Mouse (Mus musculus) lung, adult 2 months (tissue): Measurements from ENCODE around the gene Cfap46. TPM values are rescaled to one million over a fixed set of nuclear protein-coding genes. Genes with fewer than 3 reads are reported as not detected.
A peak's percentile ranks its signal among the peaks of the same experiment; 100 is the strongest.

Experiments
- DNase-seq: peaks from one replicate; pipeline ENCODE4 v3.0.0; 2022
- H3K4me1 ChIP-seq: fragments of 200-500 bp; 2 replicates; pipeline ENCODE4 v1.6.1; 2011; ENCODE audit warnings: low read length; ENCODE audit not compliant: control insufficient read depth, insufficient read depth
- H3K4me3 ChIP-seq: fragments of 200-500 bp; replicated peaks from 2 replicates; pipeline ENCODE3; 2011; ENCODE audit warnings: low read depth, mild to moderate bottlenecking, control low read depth, low read length; ENCODE audit errors: extremely low read depth
- CTCF ChIP-seq: fragments of 200-500 bp; IDR thresholded peaks from 2 replicates; pipeline ENCODE4 v1.5.1; 2011; ENCODE audit warnings: mild to moderate bottlenecking, low read length, control low read depth; ENCODE audit not compliant: insufficient read depth
- POLR2A ChIP-seq: fragments of 200-500 bp; IDR thresholded peaks from 2 replicates; pipeline ENCODE4 v1.6.1; 2011; ENCODE audit warnings: low read depth, mild to moderate bottlenecking, control low read depth, low read length, borderline replicate concordance; ENCODE audit errors: extremely low read depth
- WGBS: fragments of 180-500 bp; shearing (Covaris S2); methylation state at CpG from one replicate; pipeline ENCODE4 v1.1.7; 2018; 5-methylcytosine and 5-hydroxymethylcytosine counted together
- polyA plus RNA-seq: library from polyadenylated mRNA; depleted of rRNA; stranded (reverse); fragments of >200 nt; gene quantifications from 2 replicates; pipeline ENCODE4 v1.2.3, GENCODE M21; 2012

Cfap46 gene
- polyA plus RNA-seq, 1 experiment = 13.5 TPM

DNA sequence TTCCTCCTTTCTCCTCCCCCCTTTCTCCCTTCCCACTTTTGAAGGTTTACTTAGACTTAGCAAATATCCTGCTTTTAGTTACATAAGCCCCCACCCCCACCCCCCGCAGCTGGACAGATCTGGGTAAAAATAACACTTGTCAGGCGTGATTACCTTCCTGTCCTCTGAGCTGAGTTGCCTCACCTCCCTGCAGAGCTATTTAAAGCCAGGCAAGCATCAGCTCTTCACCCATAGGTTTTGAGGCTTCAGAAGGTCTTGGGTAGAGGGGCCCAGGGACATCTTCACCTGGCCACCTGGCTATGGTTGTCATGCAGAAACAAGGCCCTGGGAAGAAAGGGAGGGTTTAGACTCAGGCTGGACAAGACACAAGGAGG lies 20.2 kb upstream of the Cfap46 start:
- WGBS = 2% methylated on average over 2 of the region's 2 CpGs
- no peaks in the 10 kb centered on the region for H3K4me1 ChIP-seq
- TF ChIP-seq CTCF = no peak
- TF ChIP-seq POLR2A = no peak
- DNase-seq = no peak
- H3K4me3 ChIP-seq = no peak overlapping the region

- TF ChIP-seq POLR2A = no peak
- TF ChIP-seq CTCF = peak; percentile 94
- H3K4me1 ChIP-seq = no peaks in the 10 kb centered on the region
- 22% methylated on average over 6 of the region's 6 CpGs for WGBS
- DNase-seq = peak; percentile 61
- H3K4me3 ChIP-seq = no peak overlapping the region
These were observed 19.7 kb upstream of the Cfap46 start for GRCm38 (mm10) chr7:139703146-139703825.

DNA sequence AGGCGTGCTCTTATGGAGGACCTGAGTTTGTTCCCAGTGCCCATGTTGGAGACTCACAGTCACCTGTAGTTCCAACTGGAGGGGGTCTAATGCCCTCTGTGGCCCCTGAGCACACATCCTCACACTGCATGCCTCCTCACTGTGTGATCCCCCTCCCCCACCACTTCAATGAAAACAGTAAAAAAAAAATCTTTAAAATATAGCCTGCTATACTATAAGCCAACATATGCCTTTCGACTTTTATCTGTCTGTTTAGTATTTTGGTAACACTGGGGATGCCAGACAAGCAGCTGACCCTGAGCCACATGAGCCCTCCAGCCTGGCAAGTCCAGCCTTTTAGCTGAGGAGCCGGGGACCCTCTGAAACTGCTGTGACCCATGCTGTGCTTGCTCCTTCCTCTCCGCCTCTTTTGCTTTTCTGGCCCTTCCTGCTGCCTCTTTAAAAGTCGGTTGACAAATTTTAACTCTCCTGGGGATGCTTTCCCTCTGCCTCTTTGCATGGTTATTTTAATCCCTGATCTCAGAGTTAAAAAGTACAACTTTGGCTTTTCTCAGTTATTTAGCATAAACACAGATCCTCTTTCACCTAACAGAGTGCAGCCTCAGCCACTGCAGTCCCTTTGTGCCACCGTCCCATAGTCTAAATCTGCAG lies 18.2 kb upstream of the Cfap46 start:
- Histone ChIP-seq H3K4me1 (no peaks in the 10 kb centered on the region), H3K4me3 (no peak overlapping the region)
- 36% methylated on average over 6 of the region's 6 CpGs for WGBS
- DNase-seq = no peak
- no peak for TF ChIP-seq POLR2A
- no peak for TF ChIP-seq CTCF

DNA sequence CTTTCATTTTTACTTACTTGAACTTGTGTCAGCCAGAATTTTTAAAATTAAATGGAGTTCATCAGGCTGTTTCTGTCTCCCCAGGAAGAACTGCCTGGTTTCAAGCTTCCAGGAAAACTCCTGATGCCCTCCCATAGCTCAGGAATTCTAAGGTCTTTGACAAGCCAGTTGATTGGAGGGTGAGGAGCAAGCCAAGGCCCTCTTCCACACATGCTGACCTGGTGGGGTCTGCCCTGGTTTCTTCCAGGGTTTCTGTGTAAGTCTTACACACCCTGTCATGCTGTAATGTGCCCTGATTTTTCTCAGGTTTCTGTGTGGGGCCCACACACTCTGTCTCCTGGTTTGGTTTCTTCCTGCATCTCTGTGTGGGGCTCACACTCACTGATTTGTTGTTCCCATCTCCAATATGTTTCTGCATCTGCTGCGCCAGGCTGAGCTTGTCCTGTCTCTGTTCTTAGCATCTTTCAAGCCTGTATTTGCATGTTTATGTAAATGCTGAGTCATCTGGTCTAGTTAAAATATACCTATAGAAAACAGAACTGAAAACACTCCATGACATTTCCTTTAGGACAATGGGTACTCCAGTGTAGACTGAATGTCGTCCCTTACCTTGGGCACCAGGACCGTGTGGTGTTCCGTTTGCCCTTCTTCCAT lies 9.2 kb upstream of the Cfap46 start:
- 89% methylated on average over 4 of the region's 4 CpGs for WGBS
- Histone ChIP-seq H3K4me1 (no peaks in the 10 kb centered on the region), H3K4me3 (no peak overlapping the region)
- TF ChIP-seq POLR2A (no peak), CTCF (no peak)
- DNase-seq = no peak

GRCm38 (mm10) chr7:139692211-139692610 lies 8.6 kb upstream of the Cfap46 start:
- 62% methylated on average over 11 of the region's 11 CpGs for WGBS
- Histone ChIP-seq H3K4me3 (no peak overlapping the region), H3K4me1 (no peaks in the 10 kb centered on the region)
- TF ChIP-seq CTCF = no peak
- TF ChIP-seq POLR2A = no peak
- no peak for DNase-seq

DNA sequence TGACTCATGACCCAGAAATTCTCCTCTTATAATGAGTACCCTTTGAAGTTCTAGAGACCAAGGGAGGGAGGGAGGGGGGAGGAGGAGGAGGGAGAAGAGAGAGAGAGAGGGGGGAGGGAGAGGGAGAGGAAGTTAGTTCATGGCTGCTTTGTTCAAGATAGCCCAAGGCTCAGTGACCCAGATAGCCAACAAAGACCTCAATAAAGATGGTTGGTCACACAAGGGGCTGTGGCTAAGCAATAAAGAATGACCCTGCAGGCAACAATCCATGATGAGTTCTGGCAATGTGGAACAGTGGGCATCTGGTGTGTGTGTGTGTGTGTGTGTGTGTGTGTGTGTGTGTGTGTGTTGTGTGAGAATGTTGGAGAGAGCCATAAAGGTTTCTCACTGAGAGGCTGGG lies 1.7 kb upstream of the Cfap46 start:
- no peak overlapping the region for H3K4me3 ChIP-seq
- TF ChIP-seq POLR2A = no peak
- TF ChIP-seq CTCF = no peak

DNA sequence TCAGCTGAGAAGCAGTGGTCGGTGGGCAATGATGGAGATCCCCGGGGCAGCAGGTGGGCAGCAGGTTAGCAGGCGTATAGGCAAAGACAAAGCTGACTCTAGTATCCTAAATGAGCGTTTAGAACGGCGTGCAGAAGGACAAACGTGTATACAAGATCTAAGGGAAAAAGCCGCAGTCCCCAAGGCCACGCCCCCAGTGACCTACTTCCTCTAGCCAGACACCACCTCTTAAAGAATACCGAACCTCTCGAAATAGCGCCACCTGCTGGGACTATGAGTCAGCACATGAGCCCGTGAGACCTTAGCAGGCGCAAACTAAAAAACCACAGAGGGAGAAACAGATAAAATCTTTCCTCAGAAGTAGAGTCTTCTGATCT lies 924 bp upstream of the Cfap46 start:
- no peaks in the 10 kb centered on the region for H3K4me1 ChIP-seq
- TF ChIP-seq POLR2A = peak; percentile 43; the same call in 1 of the 2 replicates
- peak; percentile 91 for TF ChIP-seq CTCF
- peak overlapping the region; percentile 83 for H3K4me3 ChIP-seq
- peak; percentile 89 for DNase-seq
- under 1% methylated on average over 14 of the region's 14 CpGs for WGBS

More for the DNA sequence above, 1.7 kb upstream of the Cfap46 start:
- no peaks in the 10 kb centered on the region for H3K4me1 ChIP-seq
- DNase-seq = no peak

DNA sequence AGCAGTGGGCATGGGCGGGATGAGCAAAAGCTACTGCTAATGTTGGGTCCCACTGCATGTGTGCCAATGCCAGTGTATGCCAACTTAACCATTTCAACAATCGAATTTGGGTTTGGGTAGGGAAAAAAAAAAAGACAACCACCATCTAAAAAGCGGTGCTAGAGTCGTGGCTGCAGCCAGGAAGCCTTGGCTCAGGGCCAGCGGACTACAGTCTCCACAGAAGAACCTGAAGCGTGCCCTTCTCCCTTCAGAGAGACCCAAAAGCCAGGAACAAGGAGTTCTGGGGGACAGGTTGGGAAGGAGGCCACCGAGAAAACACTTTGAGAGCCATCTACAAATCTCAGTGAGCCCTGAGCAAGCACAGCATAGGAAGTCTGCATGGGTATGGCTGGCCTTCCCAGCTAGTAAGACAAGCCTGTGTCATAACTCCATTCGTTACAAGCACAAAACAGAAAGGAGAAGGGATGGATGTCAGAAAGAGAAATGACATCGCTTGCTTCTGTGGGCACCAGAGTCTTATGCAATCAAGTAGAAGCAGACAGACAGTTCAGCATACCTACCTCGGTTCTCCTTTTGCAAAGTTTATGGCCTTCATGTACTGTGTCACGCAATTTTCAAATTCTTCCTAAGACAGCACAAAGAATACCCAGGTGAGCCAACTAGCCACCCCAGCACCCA lies 1.6 kb downstream of the Cfap46 start:
- Histone ChIP-seq H3K4me1 (no peaks in the 10 kb centered on the region), H3K4me3 (no peak overlapping the region)
- TF ChIP-seq POLR2A (no peak), CTCF (no peak)
- 59% methylated on average over 11 of the region's 11 CpGs for WGBS
- DNase-seq = no peak

- no peak for DNase-seq
- Histone ChIP-seq H3K4me3 (no peak overlapping the region), H3K4me1 (no peaks in the 10 kb centered on the region)
- WGBS = 71% methylated on average over 3 of the region's 3 CpGs
- no peak for TF ChIP-seq CTCF
These were observed 7.2 kb downstream of the Cfap46 start for GRCm38 (mm10) chr7:139676433-139676832.
